ENCODE assay signal across 10 mouse cellular contexts in the genomic region with DNA sequence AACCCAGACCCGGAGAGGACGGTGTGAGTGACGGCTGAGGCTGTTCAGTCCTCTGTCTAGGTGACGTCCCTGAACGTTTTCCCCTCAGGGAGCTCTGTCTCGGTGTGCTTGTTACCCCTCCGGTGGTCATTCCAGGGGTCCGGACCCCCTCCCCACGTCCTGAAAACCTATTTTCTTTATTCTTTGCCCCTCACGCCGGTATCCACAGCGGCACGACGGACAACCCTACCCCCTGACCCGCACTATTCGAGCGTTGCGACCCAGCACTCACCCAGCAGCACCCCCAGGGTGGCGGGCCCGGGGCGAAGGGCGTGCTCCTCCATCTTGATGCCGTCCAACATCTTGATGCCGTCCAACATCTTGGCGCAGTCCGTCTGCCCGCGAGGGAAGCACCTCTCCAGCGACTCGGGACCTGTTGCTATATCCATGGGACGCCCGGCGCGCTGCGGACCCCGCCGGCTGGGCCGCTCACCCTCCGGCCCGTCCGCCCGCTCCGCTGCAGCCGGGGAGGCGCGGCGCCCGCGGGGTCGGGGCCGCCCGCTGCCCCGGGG. TPM values are rescaled to one million over a fixed set of nuclear protein-coding genes. Genes with fewer than 3 reads are reported as not detected.
A peak's percentile ranks its signal among the peaks of the same experiment; 100 is the strongest.
DNase-seq lines count a peak whose midpoint lies in the region; ATAC-seq lines count a peak whose summit lies in the region.
"Had no signal": no experiment of that assay in that cellular context is flagged by ENCODE, and none has a peak within 500 bp of the region (broad histone marks: within the 10 kb centered on the region; RNA-seq: fewer than 3 reads in every experiment).

A gene (minus strand): TSS at position 341 of the 551 bp plus-strand sequence.

- peak within 1 kb of the TSS; percentile 54 for H3K4me3 ChIP-seq in kidney, embryonic 15.5 days (replicated peaks)
- H3K4me3 ChIP-seq in embryonic facial prominence, embryonic 10.5 days = peak within 1 kb of the TSS; percentile 60
- peak within 1 kb of the TSS; percentile 45 for H3K4me3 ChIP-seq in hindbrain, embryonic 12.5 days
- H3K4me3 ChIP-seq in midbrain, embryonic 11.5 days (ENCODE audit: low read depth, low read length) = peak within 1 kb of the TSS; percentile 43
- H3K4me3 ChIP-seq: layer of hippocampus, adult 2 months had no signal

- H3K27me3 ChIP-seq in kidney, embryonic 15.5 days = peaks cover 99% of the 10 kb centered on the region
- peaks cover 100% of the 10 kb centered on the region for H3K27me3 ChIP-seq in embryonic facial prominence, embryonic 10.5 days (replicated peaks; ENCODE audit: low read depth, poor library complexity, severe bottlenecking)
- H3K27me3 ChIP-seq in hindbrain, embryonic 12.5 days = peaks cover 90% of the 10 kb centered on the region
- peaks cover 98% of the 10 kb centered on the region for H3K27me3 ChIP-seq in midbrain, embryonic 11.5 days (ENCODE audit: control insufficient read depth, insufficient read depth, low read length)

- H3K27ac ChIP-seq in kidney, embryonic 15.5 days = no peak within 1 kb of the TSS; the same call in 1 of the 2 replicates
- H3K27ac ChIP-seq in embryonic facial prominence, embryonic 10.5 days (replicated peaks) = peak within 1 kb of the TSS; percentile 63
- peak within 1 kb of the TSS; percentile 77 for H3K27ac ChIP-seq in hindbrain, embryonic 12.5 days
- no peak within 1 kb of the TSS for H3K27ac ChIP-seq in midbrain, embryonic 11.5 days (ENCODE audit: low read depth, low read length)
- H3K27ac ChIP-seq: layer of hippocampus, adult 2 months had no signal

- peaks cover 66% of the 10 kb centered on the region for H3K4me1 ChIP-seq in kidney, embryonic 15.5 days
- H3K4me1 ChIP-seq in embryonic facial prominence, embryonic 10.5 days = peaks cover 67% of the 10 kb centered on the region
- peaks cover 23% of the 10 kb centered on the region for H3K4me1 ChIP-seq in hindbrain, embryonic 12.5 days
- H3K4me1 ChIP-seq in midbrain, embryonic 11.5 days (ENCODE audit: control insufficient read depth, insufficient read depth, low read length) = peaks cover 15% of the 10 kb centered on the region; the same call in 1 of the 2 replicates

- no peak for DNase-seq in kidney, adult 9 months
- DNase-seq in embryonic facial prominence, embryonic 10.5 days (ENCODE audit: low spot score) = peak; percentile 53
- peak; percentile 91 for DNase-seq in midbrain, embryonic 11.5 days (ENCODE audit: low spot score, missing footprints)
- DNase-seq in left cerebral cortex, adult 9 months (ENCODE audit: low spot score in 2 of 2) = no peak
- DNase-seq in layer of hippocampus, adult 9-11 months = no peak
- no peak for DNase-seq in lung, postnatal 10 days
- DNase-seq: cerebellum, adult 2 months had no signal

- under 1% methylated on average over 44 of the region's 53 CpGs for WGBS in kidney, embryonic 15.5 days
- WGBS in embryonic facial prominence, embryonic 10.5 days = under 1% methylated on average over 53 of the region's 53 CpGs
- 1% methylated on average over 53 of the region's 53 CpGs for WGBS in hindbrain, embryonic 12.5 days
- WGBS in midbrain, embryonic 11.5 days = under 1% methylated on average over 52 of the region's 53 CpGs

- H3K9ac ChIP-seq in kidney, embryonic 15.5 days = peak within 1 kb of the TSS; percentile 47
- peak within 1 kb of the TSS; percentile 68 for H3K9ac ChIP-seq in hindbrain, embryonic 12.5 days
- peak within 1 kb of the TSS; percentile 62 for H3K9ac ChIP-seq in midbrain, embryonic 11.5 days (ENCODE audit: low read length)

- no peak for ATAC-seq in kidney, embryonic 15.5 days (replicated peaks; ENCODE audit: low FRiP score)
- ATAC-seq in hindbrain, embryonic 12.5 days (ENCODE audit: low FRiP score) = no peak
- ATAC-seq in midbrain, embryonic 11.5 days (ENCODE audit: low FRiP score) = no peak

- peak within 1 kb of the TSS; percentile 76 for H3K4me2 ChIP-seq in kidney, embryonic 15.5 days
- peak within 1 kb of the TSS; percentile 60 for H3K4me2 ChIP-seq in hindbrain, embryonic 12.5 days (replicated peaks)
- H3K4me2 ChIP-seq in midbrain, embryonic 11.5 days = peak within 1 kb of the TSS; percentile 49

- H3K9me3 ChIP-seq in kidney, embryonic 15.5 days (replicated peaks) = no peaks in the 10 kb centered on the region
- H3K9me3 ChIP-seq in embryonic facial prominence, embryonic 10.5 days = no peaks in the 10 kb centered on the region
- no peaks in the 10 kb centered on the region for H3K9me3 ChIP-seq in hindbrain, embryonic 12.5 days (replicated peaks)
- no peaks in the 10 kb centered on the region for H3K9me3 ChIP-seq in midbrain, embryonic 11.5 days (ENCODE audit: control insufficient read depth, low read length)

- no peaks in the 10 kb centered on the region for H3K36me3 ChIP-seq in kidney, embryonic 15.5 days
- no peaks in the 10 kb centered on the region for H3K36me3 ChIP-seq in embryonic facial prominence, embryonic 10.5 days (replicated peaks)
- H3K36me3 ChIP-seq in hindbrain, embryonic 12.5 days = no peaks in the 10 kb centered on the region
- no peaks in the 10 kb centered on the region for H3K36me3 ChIP-seq in midbrain, embryonic 11.5 days (ENCODE audit: control insufficient read depth, insufficient read depth, low read length)

RNA-seq across cellular contexts. Expression of the gene that starts here (rescaled TPM):
- polyA plus RNA-seq in kidney, embryonic 15.5 days (2015; fragmentation: Nextera tagmentation; extraction: Ambion mirVana) = 1.1 and 1.2 TPM in 2 replicates
- 0.85 and 0.99 TPM in 2 replicates for polyA plus RNA-seq in embryonic facial prominence, embryonic 10.5 days (2016; fragmentation: Nextera tagmentation; extraction: Ambion mirVana)
- polyA plus RNA-seq in hindbrain, embryonic 12.5 days (2016; fragmentation: Nextera tagmentation; extraction: Ambion mirVana) = 5.0 and 5.6 TPM in 2 replicates
- 2.0 and 2.2 TPM in 2 replicates for polyA plus RNA-seq in midbrain, embryonic 11.5 days (2014; fragmentation: Nextera tagmentation; extraction: Ambion mirVana)

Comparison
In these comparisons a context has a peak if more than half of its experiments do, and no peak if none do; other contexts are left out.
1. Peak in DNase-seq, H3K4me3 ChIP-seq and H3K27ac ChIP-seq in embryonic facial prominence, embryonic 10.5 days; RNA of the gene not detected or under 1 TPM.